Mouse (Mus musculus) liver, postnatal 0 days (tissue): Measurements from ENCODE around the gene Olfr60.

Source experiments
- CTCF ChIP-seq: sonication (generic); IDR thresholded peaks from 2 replicates; pipeline ENCODE4 v1.5.1; 2016; ENCODE audit warnings: antibody characterized with exemption, low read depth
- EP300 ChIP-seq: IDR thresholded peaks from 2 replicates; pipeline ENCODE4 v1.6.1; 2016; ENCODE audit warnings: antibody characterized with exemption, low read depth, mild to moderate bottlenecking

GRCm38 (mm10) chr7:140299416-140299815 is 62.1 kb downstream of the Olfr60 start:
- TF ChIP-seq CTCF, result no peak
- TF ChIP-seq EP300, result no peak
